Mouse (Mus musculus) megakaryocyte, embryonic 14.5 days (primary cell): ENCODE data around the gene Nceh1.

Source experiments
- FLI1 ChIP-seq: IDR thresholded peaks from 2 replicates; pipeline ENCODE4 v1.6.1; 2012; ENCODE audit warnings: low read length, inconsistent platforms, mixed read lengths
- GATA1 ChIP-seq: IDR thresholded peaks from 3 replicates; pipeline ENCODE4 v1.6.1; 2012; ENCODE audit warnings: mixed read lengths, low read length, inconsistent platforms, borderline replicate concordance

DNA sequence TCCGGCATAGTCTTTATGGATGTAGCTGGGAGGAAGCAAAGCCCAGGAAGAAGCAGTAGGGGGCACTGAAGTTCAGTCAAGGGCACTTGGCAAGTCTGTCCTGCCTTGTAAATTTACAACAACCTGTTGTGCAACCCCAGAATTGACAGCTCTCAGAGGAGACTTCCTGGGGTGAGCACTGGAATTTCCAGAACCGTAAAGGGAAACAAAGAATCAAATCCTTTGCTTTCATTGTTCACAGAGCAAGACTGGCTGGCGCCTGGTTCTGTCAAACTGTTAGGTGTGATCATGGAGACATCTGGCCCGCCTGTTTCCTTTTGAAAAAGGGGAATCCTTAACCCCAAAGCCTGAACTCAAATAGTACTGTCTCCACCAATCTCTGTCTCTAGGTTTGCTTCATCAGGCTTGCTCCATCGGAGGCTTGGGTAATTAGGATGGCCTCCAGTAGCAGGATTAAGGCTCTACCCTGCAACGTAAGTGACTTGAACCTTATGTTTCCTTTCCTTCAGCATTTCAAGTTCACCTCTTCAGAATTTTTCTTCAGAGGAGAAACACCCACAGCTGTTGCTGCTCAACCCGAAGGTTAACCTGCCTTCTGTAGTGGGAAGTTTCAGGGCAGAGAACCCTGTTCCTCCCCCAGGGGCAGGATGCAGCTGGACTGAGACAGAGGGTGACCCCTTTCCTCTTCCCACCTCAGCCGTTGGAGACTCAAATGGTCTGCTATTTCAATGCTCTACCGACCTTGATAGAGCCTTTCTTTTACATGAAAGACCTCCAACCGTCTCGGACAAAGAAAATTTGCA lies 87.6 kb downstream of the Nceh1 start:
- TF ChIP-seq FLI1 (no peak), GATA1 (no peak)
